Mouse (Mus musculus): Measurements from ENCODE around the gene Hist2h2ab.
"Not testable (repeated sequence)": the region's sequence is repeated elsewhere in the genome, so short reads cannot be mapped to it uniquely, and the experiment has no call there.

The Hist2h2ab gene

DNA sequence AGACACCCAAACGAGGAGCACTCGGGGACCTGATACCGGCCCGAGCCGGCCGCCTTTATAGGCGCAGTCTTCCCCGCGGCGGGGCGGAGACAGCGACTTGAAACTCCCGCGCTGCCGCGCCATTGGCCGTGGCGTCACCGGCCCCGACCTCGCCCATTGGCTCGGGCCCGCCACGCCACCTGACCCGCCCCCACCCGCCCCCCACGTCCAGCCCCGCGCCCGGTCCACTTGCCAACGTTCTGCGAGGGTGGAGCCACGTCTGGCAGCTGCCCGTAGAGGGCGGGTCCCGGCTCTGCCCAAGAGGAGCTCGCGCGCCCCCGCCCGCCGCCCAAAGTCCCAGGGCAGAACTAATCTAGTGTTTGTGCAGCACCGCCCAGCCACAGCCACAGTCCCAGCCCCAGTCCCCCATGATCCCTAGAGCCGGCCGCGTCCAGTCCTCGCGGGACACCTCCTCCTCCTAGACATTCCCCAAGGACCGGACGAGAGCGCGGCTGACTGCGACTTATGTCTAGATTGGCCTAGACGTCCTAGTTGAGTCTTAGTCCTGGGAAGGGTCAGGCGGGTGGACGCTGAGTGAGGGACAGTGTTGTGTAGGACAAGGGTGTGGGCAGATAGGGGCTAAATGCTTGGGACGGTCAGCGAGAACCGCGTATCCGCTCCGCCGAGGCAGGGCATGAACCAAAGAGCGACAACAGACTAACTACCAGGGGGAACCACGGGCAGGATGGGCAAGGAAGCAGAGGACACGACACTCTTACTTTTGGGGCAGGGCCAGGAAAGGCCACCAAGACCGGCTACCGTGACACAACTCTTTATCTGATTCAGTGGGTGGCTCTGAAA lies 19.5 kb downstream of the Hist2h2ab start, which contains the start of gene Hist2h3c2:
Hist2h3c2 (minus strand) TSS at position 174 of the 840 bp plus-strand sequence.
- DNase-seq: peak; percentile 48 to 65

DNA sequence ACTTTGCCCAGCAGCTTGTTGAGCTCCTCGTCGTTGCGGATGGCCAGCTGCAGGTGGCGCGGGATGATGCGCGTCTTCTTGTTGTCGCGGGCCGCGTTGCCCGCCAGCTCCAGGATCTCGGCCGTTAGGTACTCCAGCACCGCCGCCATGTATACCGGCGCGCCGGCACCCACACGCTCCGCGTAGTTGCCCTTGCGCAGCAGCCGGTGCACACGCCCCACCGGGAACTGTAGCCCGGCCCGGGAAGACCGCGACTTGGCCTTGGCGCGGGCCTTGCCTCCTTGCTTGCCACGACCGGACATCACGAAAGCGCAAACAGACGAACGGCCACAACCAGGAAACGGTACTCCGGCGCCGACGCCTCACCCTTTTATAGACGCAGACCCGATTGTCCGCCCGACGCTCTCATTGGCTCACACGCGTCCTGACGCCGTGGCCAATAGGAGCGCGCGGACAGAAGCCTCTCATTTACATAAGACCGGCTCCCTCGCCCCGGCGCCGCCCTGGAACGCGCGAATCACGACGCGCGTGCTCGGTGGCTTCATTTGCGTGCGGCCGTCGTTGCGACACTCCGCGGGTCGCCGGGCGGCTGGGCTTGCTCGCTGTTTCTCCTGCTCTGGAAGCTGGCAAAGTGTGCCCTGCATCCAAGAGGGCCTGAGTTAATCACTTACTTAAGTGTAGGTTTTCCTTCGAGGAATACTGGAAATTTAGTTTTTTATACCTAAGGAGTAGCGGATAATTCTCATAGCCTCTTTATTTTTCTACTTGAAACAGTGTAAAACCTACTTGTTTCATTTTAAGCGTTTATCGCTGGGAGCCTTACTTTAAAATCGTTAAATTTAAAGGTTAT lies 20.5 kb downstream of the Hist2h2ab start, which contains the start of gene Hist2h2aa2:
Hist2h2aa2 (minus strand) TSS at position 328 of the 850 bp plus-strand sequence.
- DNase-seq: peak; percentile 96 to 100

DNA sequence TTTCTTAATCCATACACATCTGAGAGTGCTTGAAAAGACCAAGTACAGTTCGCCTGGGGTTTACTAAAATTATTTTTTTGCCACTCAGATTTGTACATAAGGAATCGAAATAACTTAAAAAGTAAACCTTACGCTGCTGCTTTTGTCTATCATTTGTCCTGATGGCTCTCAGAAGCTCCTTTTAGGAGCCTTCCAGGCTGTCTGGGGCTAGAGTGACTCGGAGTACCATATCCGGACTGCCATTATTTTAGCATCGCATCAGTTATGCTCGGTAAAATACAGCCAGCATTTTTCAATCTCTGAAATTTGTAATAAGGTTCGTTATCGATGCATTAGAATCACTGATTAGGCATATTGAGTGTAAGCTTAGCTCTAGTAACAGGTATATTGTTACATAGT lies 21.1 kb downstream of the Hist2h2ab start:
- no peak for DNase-seq

GRCm38 (mm10) chr3:96243921-96244572 lies 24.4 kb downstream of the Hist2h2ab start:
- no peak for DNase-seq

- peak; percentile 92 for DNase-seq
Observed at GRCm38 (mm10) chr3:96245003-96245886, 25.6 kb downstream of the Hist2h2ab start, which contains the start of gene Hist2h2aa1. TSS of gene Hist2h2aa1 (plus strand) at chr3:96245497.

- DNase-seq: not testable (repeated sequence)
Observed at GRCm38 (mm10) chr3:96246018-96246417, 26.4 kb downstream of the Hist2h2ab start.

DNA sequence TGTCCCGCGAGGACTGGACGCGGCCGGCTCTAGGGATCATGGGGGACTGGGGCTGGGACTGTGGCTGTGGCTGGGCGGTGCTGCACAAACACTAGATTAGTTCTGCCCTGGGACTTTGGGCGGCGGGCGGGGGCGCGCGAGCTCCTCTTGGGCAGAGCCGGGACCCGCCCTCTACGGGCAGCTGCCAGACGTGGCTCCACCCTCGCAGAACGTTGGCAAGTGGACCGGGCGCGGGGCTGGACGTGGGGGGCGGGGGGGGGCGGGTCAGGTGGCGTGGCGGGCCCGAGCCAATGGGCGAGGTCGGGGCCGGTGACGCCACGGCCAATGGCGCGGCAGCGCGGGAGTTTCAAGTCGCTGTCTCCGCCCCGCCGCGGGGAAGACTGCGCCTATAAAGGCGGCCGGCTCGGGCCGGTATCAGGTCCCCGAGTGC lies 26.8 kb downstream of the Hist2h2ab start, which contains the start of gene Hist2h3c1:
Hist2h3c1 (plus strand) TSS at position 259 of the 430 bp plus-strand sequence.
- not testable (repeated sequence) for DNase-seq

- no peak for DNase-seq
Observed at GRCm38 (mm10) chr3:96247356-96248140, 27.9 kb downstream of the Hist2h2ab start.

DNA sequence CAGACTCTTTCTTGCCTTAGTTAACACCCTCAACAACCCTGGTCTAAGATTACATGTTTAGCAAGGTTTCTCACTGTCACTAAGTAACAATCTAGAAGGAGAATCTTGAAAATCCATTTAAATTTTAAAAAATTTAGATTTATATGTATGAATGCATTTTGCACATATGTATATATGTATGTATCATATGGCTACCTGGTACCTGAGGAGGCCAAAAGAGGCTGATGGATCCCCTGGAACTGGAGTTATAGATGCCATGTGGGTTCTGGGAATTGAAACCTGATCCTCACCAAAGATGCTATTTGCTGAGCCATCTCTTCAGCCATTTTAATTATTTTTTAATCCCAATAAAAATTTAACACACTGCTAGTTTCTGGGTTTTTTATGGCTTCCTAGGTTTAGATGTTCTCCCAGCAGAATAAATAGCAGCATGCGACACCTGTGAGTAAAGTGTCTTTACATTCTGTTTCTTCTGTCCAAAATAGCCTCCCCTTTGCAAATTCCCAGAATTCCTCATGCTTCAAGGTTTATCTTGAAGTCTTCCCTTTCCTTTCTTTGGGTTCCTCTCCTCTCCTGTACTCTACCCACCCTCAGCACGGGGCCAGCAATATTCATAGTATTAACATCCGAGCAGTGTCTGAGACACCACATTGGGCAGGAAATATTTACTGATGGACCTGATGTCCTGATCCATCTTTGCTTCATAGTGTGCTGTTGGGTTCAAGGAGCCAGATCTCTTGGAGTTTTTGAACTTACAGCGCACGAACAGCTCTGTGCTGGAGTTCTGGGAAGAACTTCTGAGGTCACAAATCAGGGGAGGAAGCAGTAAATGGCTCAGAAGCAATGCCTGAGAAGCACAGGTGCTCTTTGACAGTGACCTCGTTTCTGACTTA lies 28.7 kb downstream of the Hist2h2ab start:
- DNase-seq: no peak

DNA sequence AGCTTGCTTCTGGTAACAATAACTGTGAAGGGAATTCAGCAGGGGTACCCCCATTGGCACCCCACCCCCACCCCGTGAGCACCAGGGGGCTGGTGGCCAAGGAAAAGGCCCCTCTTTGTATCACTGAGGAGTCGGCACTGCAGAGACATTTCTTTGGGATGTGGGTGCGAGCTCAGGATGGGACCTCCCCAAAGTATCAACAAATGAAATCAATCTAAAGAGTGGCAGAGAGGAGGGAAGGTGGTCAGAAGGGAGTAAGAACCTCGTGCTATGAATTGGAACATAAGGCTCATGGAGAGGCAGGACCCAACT lies 29.3 kb downstream of the Hist2h2ab start:
- DNase-seq: no peak

DNA sequence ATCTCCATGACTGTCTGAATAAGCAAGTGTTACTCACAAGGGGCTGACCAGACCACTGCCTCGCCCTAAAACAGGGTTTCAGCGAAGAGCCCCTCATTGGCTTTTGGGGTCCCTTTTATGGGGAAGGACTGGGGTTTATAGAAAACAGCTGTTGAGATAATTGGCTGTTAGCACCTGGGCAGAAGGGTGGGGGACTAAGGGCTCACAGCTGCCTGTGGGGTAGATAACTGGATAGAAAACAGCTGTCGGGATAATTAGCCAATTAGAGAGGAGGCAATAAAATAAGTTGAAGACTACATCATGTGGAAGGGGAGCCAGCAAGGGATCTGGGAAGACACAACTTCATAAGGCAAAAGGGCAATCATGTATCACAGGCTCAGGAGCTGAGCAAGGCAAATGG lies 31.2 kb downstream of the Hist2h2ab start:
- no peak for DNase-seq

DNA sequence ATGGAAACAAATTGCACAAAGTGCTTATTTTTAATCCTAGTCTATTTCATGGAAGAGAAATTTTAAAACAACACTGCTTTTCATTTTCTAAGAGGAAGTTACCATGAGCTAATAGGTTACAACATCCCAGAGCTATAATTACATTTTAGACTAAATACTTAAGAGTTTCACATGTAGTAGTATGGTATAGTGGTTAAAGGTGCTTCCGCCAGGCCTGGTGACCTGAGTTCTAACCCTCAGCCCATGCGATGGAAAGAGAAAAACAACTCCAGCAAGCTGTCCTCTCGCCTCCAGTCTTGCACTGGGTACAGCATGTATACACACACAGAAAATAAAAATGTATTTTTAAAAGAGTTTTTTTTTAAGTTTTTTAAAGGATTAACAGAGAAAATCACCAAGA lies 32.1 kb downstream of the Hist2h2ab start:
- DNase-seq: no peak

DNA sequence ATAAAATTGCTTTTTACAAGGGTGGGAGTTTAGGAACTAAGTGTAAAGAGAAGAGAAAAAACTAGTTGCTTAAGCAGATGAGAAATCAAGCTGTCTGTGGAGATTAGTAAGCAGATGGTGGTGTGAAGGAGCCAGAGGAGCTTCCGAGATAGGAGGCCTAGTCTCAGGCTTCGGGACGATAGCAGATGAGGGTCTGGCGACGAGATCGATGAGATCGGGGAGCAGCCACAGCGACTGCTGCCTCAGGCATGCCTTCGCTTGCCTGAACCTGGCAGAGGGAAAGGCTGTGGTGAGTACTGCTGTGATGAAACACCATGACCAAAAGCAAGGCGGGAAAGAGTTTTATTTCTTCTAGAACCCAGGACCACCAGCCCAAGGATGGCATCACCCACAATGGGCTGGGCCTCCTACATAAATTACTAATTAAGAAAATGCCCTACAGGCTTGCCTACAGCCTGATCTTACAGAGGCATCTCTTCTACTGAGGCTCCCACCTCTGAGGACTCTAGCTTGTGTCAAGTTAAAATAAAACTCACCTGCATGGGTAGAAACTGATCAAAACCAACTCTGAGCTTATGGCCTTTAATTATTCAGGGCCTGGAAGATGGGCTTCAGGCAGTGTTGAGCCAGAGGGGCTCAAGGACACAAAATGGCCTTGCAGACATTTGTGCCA lies 35.2 kb downstream of the Hist2h2ab start:
- peak; percentile 16 to 39 for DNase-seq

DNA sequence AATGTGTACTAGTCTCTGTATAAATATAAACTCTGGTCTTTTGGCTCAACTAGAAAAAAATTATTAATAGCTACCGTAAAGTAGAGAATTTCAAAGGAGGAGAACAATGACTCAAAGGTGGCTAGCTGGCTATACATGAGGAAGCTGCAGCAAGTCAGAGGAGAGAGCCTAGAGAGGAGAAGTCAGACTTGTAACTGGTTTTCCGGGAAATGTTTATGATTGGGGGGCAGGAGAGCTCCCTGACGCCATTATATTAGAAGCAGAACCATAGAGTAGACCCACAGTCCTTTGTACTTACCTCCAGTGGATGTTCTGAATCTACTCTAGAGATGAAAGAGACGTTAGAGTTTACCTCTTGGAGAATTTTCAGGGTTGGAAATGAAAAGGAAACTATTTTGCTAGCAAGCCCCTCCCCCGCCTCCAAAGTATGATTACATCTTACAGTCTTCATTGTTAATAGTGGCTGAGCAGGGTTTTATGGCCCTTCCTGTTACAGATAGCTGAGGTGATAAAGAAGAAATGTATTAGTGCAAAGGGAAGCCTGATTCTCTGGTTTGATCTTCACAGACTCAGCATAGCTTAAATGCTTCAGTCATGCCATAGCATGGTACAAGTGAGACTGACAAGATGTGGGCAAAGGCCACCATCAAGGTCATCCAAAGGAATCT lies 36.4 kb downstream of the Hist2h2ab start:
- DNase-seq: no peak

DNA sequence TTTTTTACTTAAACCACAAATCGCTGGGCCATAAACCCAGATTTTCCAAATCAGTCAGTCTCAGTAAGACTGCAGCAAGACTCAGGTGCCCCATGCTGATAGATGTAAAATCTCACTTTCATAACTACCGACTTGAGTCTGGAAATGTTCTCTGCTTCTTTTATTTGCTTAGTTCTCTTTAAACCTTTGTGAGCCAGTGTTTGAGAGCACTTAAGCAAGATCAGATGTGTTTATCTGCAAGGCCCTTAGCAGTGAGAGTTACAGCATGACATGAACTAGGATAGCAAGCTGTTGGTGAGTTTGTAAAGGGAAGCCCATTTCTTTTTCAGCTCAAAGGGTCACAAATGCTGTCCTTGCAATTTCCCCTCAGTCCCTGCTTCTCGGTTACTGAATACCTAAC lies 37.5 kb downstream of the Hist2h2ab start:
- no peak for DNase-seq

DNA sequence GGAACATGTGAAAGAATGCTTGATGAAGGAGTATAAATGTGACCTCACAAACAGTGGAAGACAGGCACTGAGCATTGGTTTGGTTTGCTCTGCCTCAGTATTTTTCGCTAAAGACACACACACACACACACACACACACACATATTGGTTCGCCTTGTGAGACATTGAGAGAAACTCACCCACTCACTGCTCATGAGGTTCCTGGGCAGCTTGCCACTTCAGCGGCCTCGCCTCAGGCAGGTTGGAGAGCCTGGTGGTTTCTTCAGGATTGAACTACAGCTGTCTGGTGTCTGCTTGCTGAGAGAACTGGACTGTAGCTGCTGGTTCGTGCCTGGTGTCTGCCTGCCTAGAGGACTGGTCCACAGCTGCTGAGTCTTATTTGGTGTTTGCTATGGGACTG lies 40.6 kb downstream of the Hist2h2ab start:
- DNase-seq: no peak

DNA sequence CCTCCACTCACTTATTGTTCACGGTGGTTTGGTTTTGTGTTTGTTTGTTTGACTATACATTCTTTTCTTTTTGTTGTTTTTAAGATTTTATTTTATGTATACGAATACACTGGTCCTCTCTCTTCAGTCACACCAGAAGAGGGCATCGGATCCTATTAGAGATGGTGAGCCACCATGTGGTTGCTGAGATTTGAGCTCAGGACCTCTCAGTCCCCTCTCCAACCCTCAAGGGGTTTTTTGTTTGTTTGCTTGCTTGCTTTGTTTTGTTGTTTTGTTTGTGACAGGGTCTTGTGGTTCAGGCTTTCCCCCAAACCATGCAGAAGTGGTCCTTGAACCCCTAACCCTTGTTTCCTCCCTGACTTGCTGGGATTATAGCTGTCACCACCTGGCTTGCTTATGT lies 42.0 kb downstream of the Hist2h2ab start:
- DNase-seq: no peak

- peak; percentile 88 to 91 for DNase-seq
Observed at GRCm38 (mm10) chr3:96262216-96262875, 42.7 kb downstream of the Hist2h2ab start.
